17 mouse cellular contexts compared by ENCODE assay signal in genomic region chr1:51680725-51681124, GRCm38 (mm10).
"Had no signal": no experiment of that assay in that cellular context is flagged by ENCODE, and none has a peak within 500 bp of the region (broad histone marks: within the 10 kb centered on the region; RNA-seq: fewer than 3 reads in every experiment).

No protein-coding gene starts in this region.

- H3K4me3 ChIP-seq: lung, embryonic 15.5 days; megakaryocyte, embryonic 14.5 days; midbrain, embryonic 12.5 days; neural tube, embryonic 12.5 days; stomach, embryonic 15.5 days had no signal

- H3K4me1 ChIP-seq: lung, embryonic 15.5 days; megakaryocyte, embryonic 14.5 days; neural tube, embryonic 12.5 days had no signal

- DNase-seq: liver, postnatal 0 days; lung, adult 2 months; lung, postnatal 14 days; lung, postnatal 36 days; midbrain, embryonic 14.5 days; right cerebral cortex, postnatal 14 days; thymus, adult 2 months; thymus, postnatal 25 days; thymus, postnatal 4 days had no signal

- H3K27me3 ChIP-seq: lung, embryonic 15.5 days; megakaryocyte, embryonic 14.5 days; midbrain, embryonic 12.5 days; neural tube, embryonic 12.5 days; stomach, embryonic 15.5 days had no signal

- ATAC-seq: liver, postnatal 0 days; lung, postnatal 0 days had no signal

- H3K36me3 ChIP-seq: lung, embryonic 15.5 days; midbrain, embryonic 12.5 days; neural tube, embryonic 12.5 days; stomach, embryonic 15.5 days had no signal

- H3K9me3 ChIP-seq: lung, embryonic 15.5 days; midbrain, embryonic 12.5 days; neural tube, embryonic 12.5 days; stomach, embryonic 15.5 days had no signal

- H3K9ac ChIP-seq: liver, postnatal 0 days; lung, embryonic 15.5 days; midbrain, embryonic 12.5 days; neural tube, embryonic 12.5 days; stomach, embryonic 15.5 days had no signal

- H3K27ac ChIP-seq: lung, embryonic 15.5 days; macrophage; midbrain, embryonic 12.5 days; neural tube, embryonic 12.5 days; stomach, embryonic 15.5 days; stomach, postnatal 0 days had no signal

- H3K4me2 ChIP-seq: lung, embryonic 15.5 days; midbrain, embryonic 12.5 days; neural tube, embryonic 12.5 days; stomach, embryonic 15.5 days had no signal
